ENCODE assay signal across 9 mouse cellular contexts in the genomic region with DNA sequence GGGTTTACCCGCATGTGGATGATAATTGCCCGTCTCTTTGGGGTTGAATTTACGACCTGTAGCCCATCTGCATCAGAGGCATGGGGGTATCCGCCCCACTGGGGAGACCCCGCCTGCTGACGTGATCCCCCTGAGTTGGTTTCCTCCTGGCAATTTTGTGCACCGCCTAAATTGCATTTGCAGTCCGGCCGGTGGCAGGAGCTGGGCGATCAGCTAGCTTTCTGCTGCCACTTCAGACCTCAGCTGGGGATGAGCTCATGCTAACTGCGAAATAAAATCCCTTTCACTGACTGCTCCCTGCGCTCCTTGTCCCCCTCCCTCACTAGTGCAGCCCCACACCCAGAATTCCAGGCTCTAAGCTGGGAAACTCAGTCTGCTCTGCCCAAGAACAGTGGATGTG. TPM values are rescaled to one million over a fixed set of nuclear protein-coding genes. Genes with fewer than 3 reads are reported as not detected.
DNase-seq lines count a peak whose midpoint lies in the region; ATAC-seq lines count a peak whose summit lies in the region.
"Had no signal": no experiment of that assay in that cellular context is flagged by ENCODE, and none has a peak within 500 bp of the region (broad histone marks: within the 10 kb centered on the region; RNA-seq: fewer than 3 reads in every experiment).

No protein-coding gene starts in this region.

- peak overlapping the region; percentile 97 for H3K4me2 ChIP-seq in hindbrain, embryonic 12.5 days (replicated peaks)
- peak overlapping the region; percentile 66 for H3K4me2 ChIP-seq in limb, embryonic 15.5 days
- peak overlapping the region; percentile 79 for H3K4me2 ChIP-seq in stomach, embryonic 15.5 days

- no peak overlapping the region for H3K27ac ChIP-seq in hindbrain, embryonic 12.5 days
- H3K27ac ChIP-seq in limb, embryonic 15.5 days = no peak overlapping the region
- H3K27ac ChIP-seq in stomach, embryonic 15.5 days = no peak overlapping the region

- H3K36me3 ChIP-seq in hindbrain, embryonic 12.5 days = no peaks in the 10 kb centered on the region
- H3K36me3 ChIP-seq in limb, embryonic 15.5 days = no peaks in the 10 kb centered on the region
- no peaks in the 10 kb centered on the region for H3K36me3 ChIP-seq in stomach, embryonic 15.5 days

- H3K27me3 ChIP-seq in hindbrain, embryonic 12.5 days = peaks cover 47% of the 10 kb centered on the region
- H3K27me3 ChIP-seq in limb, embryonic 15.5 days = peaks cover 54% of the 10 kb centered on the region
- peaks cover 27% of the 10 kb centered on the region for H3K27me3 ChIP-seq in stomach, embryonic 15.5 days (replicated peaks)

- no peak for ATAC-seq in hindbrain, embryonic 12.5 days (ENCODE audit: low FRiP score)
- ATAC-seq in limb, embryonic 15.5 days (ENCODE audit: insufficient number of reproducible peaks, low FRiP score, low TSS enrichment, low read depth) = no peak
- ATAC-seq in stomach, embryonic 15.5 days (ENCODE audit: insufficient read depth, low FRiP score, low read depth) = no peak
- no peak for ATAC-seq in cerebellum, adult (ENCODE audit: insufficient number of reproducible peaks, low FRiP score, low TSS enrichment)

- DNase-seq in left cerebral cortex, adult 18-20 months (ENCODE audit: low spot score in 2 of 2) = peak; percentile 31 to 52
- no peak for DNase-seq in left cerebral cortex, adult 11 months (ENCODE audit: low spot score)
- DNase-seq in MN1 (ENCODE audit: low spot score) = no peak
- DNase-seq in Muller cell, postnatal 12 days (ENCODE audit: inconsistent ontology term) = no peak
- DNase-seq: lung, embryonic 14.5 days had no signal

- no peaks in the 10 kb centered on the region for H3K9me3 ChIP-seq in hindbrain, embryonic 12.5 days (replicated peaks)
- H3K9me3 ChIP-seq in limb, embryonic 15.5 days = no peaks in the 10 kb centered on the region
- no peaks in the 10 kb centered on the region for H3K9me3 ChIP-seq in stomach, embryonic 15.5 days

- WGBS in hindbrain, embryonic 12.5 days = 1% methylated on average over 12 of the region's 12 CpGs
- whole genome bisulfite sequencing in limb, embryonic 15.5 days = 2% methylated on average over 12 of the region's 12 CpGs
- 3% methylated on average over 12 of the region's 12 CpGs for WGBS in stomach, embryonic 15.5 days

- 0 out of 2 replicates have a peak overlapping the region, but pooled peaks have one; percentile 13 for H3K9ac ChIP-seq in hindbrain, embryonic 12.5 days
- H3K9ac ChIP-seq in limb, embryonic 15.5 days = no peak overlapping the region
- H3K9ac ChIP-seq in stomach, embryonic 15.5 days = no peak overlapping the region
- H3K9ac ChIP-seq: lung, embryonic 14.5 days had no signal

- peak overlapping the region; percentile 56 for H3K4me3 ChIP-seq in hindbrain, embryonic 12.5 days
- H3K4me3 ChIP-seq in limb, embryonic 15.5 days = peak overlapping the region; percentile 37
- peak overlapping the region; percentile 49 for H3K4me3 ChIP-seq in stomach, embryonic 15.5 days (replicated peaks)

- H3K4me1 ChIP-seq in hindbrain, embryonic 12.5 days = peaks cover 11% of the 10 kb centered on the region; the same call in 1 of the 2 replicates
- H3K4me1 ChIP-seq in limb, embryonic 15.5 days = peaks cover 16% of the 10 kb centered on the region
- no peaks in the 10 kb centered on the region for H3K4me1 ChIP-seq in stomach, embryonic 15.5 days

RNA-seq across cellular contexts. Expression of gene Grm7, which starts 1.5 kb away (rescaled TPM):
- total RNA-seq in left cerebral cortex, adult 18-20 months (2021) = 10 to 100 TPM; 66.6 to 73.5 TPM
- 5.2 and 5.3 TPM in 2 replicates for polyA plus RNA-seq in hindbrain, embryonic 12.5 days (2016; fragmentation: Nextera tagmentation; extraction: Ambion mirVana)
- polyA plus RNA-seq in limb, embryonic 15.5 days (2015; fragmentation: Nextera tagmentation; extraction: Ambion mirVana) = 2.4 and 3.2 TPM in 2 replicates
- polyA plus RNA-seq in stomach, embryonic 15.5 days (2015; fragmentation: Nextera tagmentation; extraction: Ambion mirVana) = 3.7 and 4.3 TPM in 2 replicates
- polyA plus RNA-seq: lung, embryonic 14.5 days had no signal

Comparison
In these comparisons a context has a peak if more than half of its experiments do, and no peak if none do; other contexts are left out.
1. DNase-seq: peak in left cerebral cortex, adult 18-20 months (2 of 2); none in left cerebral cortex, adult 11 months (single experiment), MN1 (single experiment) and Muller cell, postnatal 12 days (single experiment).
2. Peak in every context shown above with its lines, with median percentiles within 50 percentile points of each other: H3K4me2 ChIP-seq and H3K4me3 ChIP-seq.